Mouse (Mus musculus) heart, embryonic 14.5 days (tissue): ENCODE measurements around the gene Ikbip. TPM values are rescaled to one million over a fixed set of nuclear protein-coding genes. Genes with fewer than 3 reads are reported as not detected.

Source experiments
- ATAC-seq: fragments of 200-750 bp; cut with Nextera tagmentation; 2 replicates; pipeline ENCODE4 v1.8.0; 2017; ENCODE audit warnings: low read depth, moderate TSS enrichment; ENCODE audit not compliant: insufficient number of reproducible peaks, insufficient read depth, low FRiP score
- H3K27ac ChIP-seq, 2 experiments: fragments of 200-500 bp in 1 of 2; fragments of 300-500 bp in 1 of 2; sonication (generic) in 1 of 2; replicated peaks in 1 of 2; 2 replicates each; pipeline ENCODE4 v1.5.1; 2012 to 2014; ENCODE audit warnings: low read depth in 2 of 2, low read length in 2 of 2, control low read depth in 1 of 2, mild to moderate bottlenecking in 1 of 2, mixed read lengths in 1 of 2; ENCODE audit not compliant: control insufficient read depth in 1 of 2, insufficient read depth in 1 of 2
- H3K27me3 ChIP-seq: fragments of 300-500 bp; sonication (generic); 2 replicates; pipeline ENCODE4 v1.6.1; 2014; ENCODE audit warnings: mild to moderate bottlenecking, low read length, control low read depth; ENCODE audit not compliant: control insufficient read depth, insufficient read depth
- H3K36me3 ChIP-seq: fragments of 300-500 bp; sonication (generic); 2 replicates; pipeline ENCODE4 v1.6.1; 2014; ENCODE audit warnings: mild to moderate bottlenecking, control low read depth, low read length, mixed read lengths; ENCODE audit not compliant: control insufficient read depth, insufficient read depth
- H3K4me1 ChIP-seq, 2 experiments: fragments of 200-500 bp in 1 of 2; fragments of 300-500 bp in 1 of 2; sonication (generic) in 1 of 2; 2 replicates each; pipeline ENCODE4 v1.6.1; 2012 to 2014; ENCODE audit warnings: low read length in 2 of 2, control low read depth in 1 of 2, mixed read lengths in 1 of 2; ENCODE audit not compliant: control insufficient read depth in 2 of 2, insufficient read depth in 2 of 2
- H3K4me2 ChIP-seq: fragments of 300-500 bp; sonication (generic); 2 replicates; pipeline ENCODE4 v1.6.1; 2014; ENCODE audit warnings: mild to moderate bottlenecking, low read length
- H3K4me3 ChIP-seq, 2 experiments: fragments of 200-500 bp in 1 of 2; fragments of 300-500 bp in 1 of 2; sonication (generic) in 1 of 2; 2 replicates each; pipeline ENCODE4 v1.5.1; 2012 to 2014; ENCODE audit warnings: low read length in 2 of 2, mild to moderate bottlenecking in 2 of 2, control low read depth in 1 of 2, low read depth in 1 of 2, moderate library complexity in 1 of 2; ENCODE audit not compliant: control insufficient read depth in 1 of 2, insufficient read depth in 1 of 2
- H3K9ac ChIP-seq: fragments of 300-500 bp; sonication (generic); 2 replicates; pipeline ENCODE4 v1.6.1; 2014; ENCODE audit warnings: mild to moderate bottlenecking, low read length
- H3K9me3 ChIP-seq: fragments of 300-500 bp; sonication (generic); 2 replicates; pipeline ENCODE4 v1.6.1; 2016; ENCODE audit warnings: low read length, control low read depth; ENCODE audit not compliant: control insufficient read depth
- WGBS: fragments of 180-500 bp; shearing (Covaris S2); extraction: QIAGEN DNeasy Blood & Tissue Kit; methylation state at CpG from one replicate; pipeline ENCODE4 v1.1.7; 2014; 5-methylcytosine and 5-hydroxymethylcytosine counted together
- polyA plus RNA-seq: library from polyadenylated mRNA; unstranded; fragments of >200 nt; fragmentation: Nextera tagmentation; extraction: Ambion mirVana; gene quantifications from 2 replicates; pipeline ENCODE4 v1.2.1, GENCODE M21; 2014

The Ikbip gene
- polyA plus RNA-seq, 1 experiment from 2014 or later = 48.3 TPM

GRCm38 (mm10) chr10:91094251-91095104, 11.7 kb downstream of the Ikbip start:
- Histone ChIP-seq H3K4me1 (no peaks in the 10 kb centered on the region), H3K4me3 (no peak overlapping the region), H3K9me3 (no peaks in the 10 kb centered on the region), H3K27ac (no peak overlapping the region), H3K4me2 (no peak overlapping the region), H3K36me3 (peaks cover 47% of the 10 kb centered on the region), H3K27me3 (no peaks in the 10 kb centered on the region), H3K9ac (no peak overlapping the region)
- 80% methylated on average over 15 of the region's 15 CpGs for WGBS
- no peak for ATAC-seq

DNA sequence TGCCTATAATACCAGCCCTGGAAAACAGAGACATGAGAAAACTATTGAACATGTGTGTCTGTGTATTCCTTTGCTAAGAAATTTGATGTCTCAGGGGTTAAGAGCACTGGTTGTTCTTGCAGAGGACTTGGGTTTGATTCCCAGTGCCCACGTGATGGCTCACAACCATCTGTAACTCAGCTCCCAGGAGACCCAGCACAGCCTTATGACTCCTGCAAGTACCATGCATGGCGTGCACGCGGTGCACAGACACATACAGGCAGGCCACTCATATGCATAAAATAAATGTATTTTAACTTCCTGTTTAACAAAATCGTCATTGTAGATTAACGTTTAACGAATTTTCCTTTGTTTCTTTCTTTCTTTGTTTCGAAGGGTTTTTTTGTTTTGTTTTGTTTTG, 15.3 kb downstream of the Ikbip start:
- Histone ChIP-seq H3K27ac (no peak overlapping the region), H3K9me3 (no peaks in the 10 kb centered on the region), H3K4me2 (no peak overlapping the region), H3K27me3 (no peaks in the 10 kb centered on the region), H3K4me3 (no peak overlapping the region), H3K36me3 (peaks cover 53% of the 10 kb centered on the region), H3K9ac (no peak overlapping the region), H3K4me1 (no peaks in the 10 kb centered on the region)
- ATAC-seq = no peak
- WGBS = 91% methylated on average over 8 of the region's 8 CpGs

- no peak for ATAC-seq
- Histone ChIP-seq H3K36me3 (peaks cover 35% of the 10 kb centered on the region), H3K9me3 (no peaks in the 10 kb centered on the region), H3K4me1 (no peaks in the 10 kb centered on the region), H3K27ac (no peak overlapping the region), H3K9ac (no peak overlapping the region), H3K27me3 (no peaks in the 10 kb centered on the region), H3K4me2 (no peak overlapping the region), H3K4me3 (no peak overlapping the region)
- WGBS = 89% methylated on average over 1 of the region's 1 CpGs
Observed at GRCm38 (mm10) chr10:91100101-91100500, 17.4 kb downstream of the Ikbip start.

GRCm38 (mm10) chr10:91101936-91102335, 19.2 kb downstream of the Ikbip start:
- Histone ChIP-seq H3K36me3 (peaks cover 25% of the 10 kb centered on the region), H3K27ac (no peak overlapping the region), H3K27me3 (no peaks in the 10 kb centered on the region), H3K4me3 (no peak overlapping the region), H3K9me3 (no peaks in the 10 kb centered on the region), H3K9ac (no peak overlapping the region), H3K4me1 (no peaks in the 10 kb centered on the region), H3K4me2 (no peak overlapping the region)
- 93% methylated on average over 25 of the region's 25 CpGs for WGBS
- no peak for ATAC-seq

- ATAC-seq = no peak
- Histone ChIP-seq H3K27me3 (no peaks in the 10 kb centered on the region), H3K9me3 (no peaks in the 10 kb centered on the region), H3K4me3 (no peak overlapping the region), H3K4me1 (no peaks in the 10 kb centered on the region), H3K4me2 (no peak overlapping the region), H3K27ac (no peak overlapping the region), H3K36me3 (peaks cover 24% of the 10 kb centered on the region), H3K9ac (no peak overlapping the region)
- 91% methylated on average over 14 of the region's 14 CpGs for WGBS
Observed at GRCm38 (mm10) chr10:91102799-91103590, 20.3 kb downstream of the Ikbip start.

GRCm38 (mm10) chr10:91105981-91106380, 23.2 kb downstream of the Ikbip start:
- no peak overlapping the region for H3K4me2 ChIP-seq
- H3K4me3 ChIP-seq = no peak overlapping the region
- H3K27me3 ChIP-seq = no peaks in the 10 kb centered on the region
- no peak overlapping the region for H3K9ac ChIP-seq
- no peak overlapping the region for H3K27ac ChIP-seq
- H3K36me3 ChIP-seq = peaks cover 13% of the 10 kb centered on the region
- ATAC-seq = no peak
- H3K9me3 ChIP-seq = 0 out of 2 replicates have a peak, but pooled peaks cover 3% of the 10 kb centered on the region
- no peaks in the 10 kb centered on the region for H3K4me1 ChIP-seq
- WGBS = 74% methylated on average over 3 of the region's 3 CpGs

DNA sequence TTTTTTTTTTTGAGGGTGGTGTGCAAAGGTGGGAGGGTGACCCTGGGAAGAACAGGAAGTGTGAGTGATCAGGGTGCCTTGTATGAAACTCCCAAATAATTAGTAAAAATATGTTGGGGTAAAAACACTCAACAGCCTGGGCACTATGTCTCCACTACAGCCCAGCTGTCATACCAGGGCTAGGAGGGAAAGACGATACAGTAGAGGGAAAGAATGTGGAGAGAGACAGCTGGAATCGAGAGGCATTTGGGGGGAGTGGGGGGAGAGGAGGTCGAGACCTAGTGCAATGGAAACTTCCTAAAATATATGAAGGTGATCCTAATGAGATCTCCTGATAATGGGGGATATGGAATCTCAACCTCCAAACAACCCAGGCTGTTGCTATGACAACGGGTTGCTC, 27.1 kb downstream of the Ikbip start:
- ATAC-seq = no peak
- Histone ChIP-seq H3K4me3 (no peak overlapping the region), H3K9me3 (0 out of 2 replicates have a peak, but pooled peaks cover 6% of the 10 kb centered on the region), H3K4me1 (no peaks in the 10 kb centered on the region), H3K27ac (no peak overlapping the region), H3K9ac (no peak overlapping the region), H3K4me2 (no peak overlapping the region), H3K27me3 (no peaks in the 10 kb centered on the region), H3K36me3 (peaks cover 21% of the 10 kb centered on the region)
- WGBS = 70% methylated on average over 4 of the region's 4 CpGs
